Mouse (Mus musculus) kidney, adult 2 months (tissue): ENCODE measurements at regions not wholly inside any gene's neighbourhood (a gene's known extent, or its start where the extent isn't known, plus 50 kb on each side); places are given as distances from the start of the nearest gene placed in this dataset.

ENCODE experiments used
- CTCF ChIP-seq: fragments of 200-500 bp; conservative IDR thresholded peaks from 2 replicates; pipeline ENCODE4 v1.5.1; 2011; ENCODE audit warnings: low read depth, mild to moderate bottlenecking, control low read depth, low read length, moderate library complexity, mixed read lengths; ENCODE audit not compliant: insufficient read depth, insufficient read length
- POLR2A ChIP-seq: fragments of 200-500 bp; IDR thresholded peaks from one replicate; pipeline ENCODE4 v1.6.1; 2011; ENCODE audit warnings: low read depth, low read length, control low read depth

GRCm38 (mm10) chr12:69464906-69465305 lies 92.6 kb upstream of the Gm9887 start:
- TF ChIP-seq POLR2A (no peak), CTCF (no peak)
